Mouse (Mus musculus): Measurements from ENCODE around the gene Focad. TPM values are rescaled to one million over a fixed set of nuclear protein-coding genes. Genes with fewer than 3 reads are reported as not detected.

The Focad gene
- total RNA-seq, 1 experiment: 14.7 TPM

DNA sequence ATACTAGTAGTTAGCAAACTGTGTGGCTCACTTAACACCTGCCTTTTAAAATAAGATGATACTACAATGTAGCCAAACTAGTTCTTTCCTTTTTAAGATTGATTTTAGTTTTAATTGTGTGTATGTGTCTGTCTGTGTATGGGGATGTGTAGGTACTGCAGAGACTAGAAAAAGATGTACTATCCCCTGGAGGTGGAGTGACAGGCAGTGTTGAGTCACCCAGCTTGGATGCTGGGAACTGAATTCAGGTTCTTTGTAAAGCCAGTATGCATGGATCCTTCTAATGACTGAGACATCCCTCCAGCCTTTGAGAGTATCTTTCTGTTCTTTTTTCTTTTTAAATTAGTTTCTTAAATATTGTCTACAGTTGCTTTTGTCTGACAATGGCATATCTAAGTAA lies 23.5 kb downstream of the Focad start:
- TF ChIP-seq HCFC1 (IDR thresholded peaks at IDR 0.05; ENCODE audit: borderline replicate concordance, insufficient read depth, low read length) (no peak), MAFK (IDR thresholded peaks at IDR 0.05; ENCODE audit: insufficient read depth, low read depth, low read length) (no peak), ZNF384 (IDR thresholded peaks at IDR 0.05; ENCODE audit: low read depth, low read length) (no peak)
- no peak for DNase-seq (ENCODE audit: low read depth, low spot score)
- Histone ChIP-seq H3K4me3 (ENCODE audit: insufficient read depth in 1 of 2, low read depth in 1 of 2, low read length in 2 of 2, poor library complexity in 1 of 2, severe bottlenecking in 1 of 2) (no peak overlapping the region), H3K36me3 (ENCODE audit: control insufficient read depth, insufficient read depth, low read length, poor library complexity, severe bottlenecking) (no peaks in the 10 kb centered on the region), H3K9me3 (ENCODE audit: control insufficient read depth, insufficient read depth, low read depth, low read length) (no peaks in the 10 kb centered on the region), H3K9ac (ENCODE audit: insufficient read depth, low read depth, low read length, poor library complexity, severe bottlenecking) (no peak overlapping the region), H3K4me1 (ENCODE audit: control insufficient read depth in 2 of 2, insufficient read depth in 2 of 2, low read length in 2 of 2, poor library complexity in 1 of 2) (no peaks in the 10 kb centered on the region), H3K27ac (ENCODE audit: insufficient read depth, low read depth, low read length, poor library complexity, severe bottlenecking) (no peak overlapping the region)
- in situ Hi-C loops (cut with MboI; ENCODE audit: low sequenced_read_pairs in 2 of 2, unreplicated experiment in 2 of 2): no loop called here

DNA sequence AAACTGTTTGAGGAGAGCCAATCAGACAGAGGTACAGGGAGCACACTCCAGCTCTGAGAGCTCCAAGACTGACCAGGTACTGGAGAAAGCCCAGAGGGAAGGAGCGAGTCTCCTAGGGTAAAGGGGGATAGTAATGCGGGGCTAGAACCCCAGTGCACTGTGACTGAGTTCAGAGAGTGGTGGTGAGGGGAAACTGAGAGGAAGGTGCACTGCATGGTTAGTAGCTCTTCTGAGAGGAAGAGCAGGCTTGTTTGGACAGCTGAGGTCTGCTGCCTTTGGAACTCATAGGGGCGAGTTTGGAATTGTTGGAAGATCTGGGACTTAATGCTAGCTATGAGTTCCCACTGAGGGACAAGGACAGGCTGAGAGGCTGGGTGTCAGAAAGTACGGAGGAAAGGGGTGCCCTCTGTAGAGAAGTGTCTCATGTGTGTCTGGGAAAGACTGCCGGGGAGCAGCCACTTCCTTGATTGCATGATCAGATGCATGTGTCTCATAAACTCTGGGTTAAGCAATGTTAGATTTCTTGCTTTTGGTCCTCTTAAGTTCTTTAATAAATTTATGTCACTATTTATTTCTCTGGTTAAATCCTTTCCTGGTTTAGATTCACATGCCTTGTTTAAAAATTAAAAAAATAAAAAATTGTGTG lies 24.4 kb downstream of the Focad start:
- in situ Hi-C loops (cut with MboI; ENCODE audit: low sequenced_read_pairs in 2 of 2, unreplicated experiment in 2 of 2): no loop called here
- Histone ChIP-seq H3K9me3 (ENCODE audit: control insufficient read depth, insufficient read depth, low read depth, low read length) (no peaks in the 10 kb centered on the region), H3K9ac (ENCODE audit: insufficient read depth, low read depth, low read length, poor library complexity, severe bottlenecking) (no peak overlapping the region), H3K27ac (ENCODE audit: insufficient read depth, low read depth, low read length, poor library complexity, severe bottlenecking) (no peak overlapping the region), H3K4me1 (ENCODE audit: control insufficient read depth in 2 of 2, insufficient read depth in 2 of 2, low read length in 2 of 2, poor library complexity in 1 of 2) (no peaks in the 10 kb centered on the region), H3K4me3 (ENCODE audit: insufficient read depth in 1 of 2, low read depth in 1 of 2, low read length in 2 of 2, poor library complexity in 1 of 2, severe bottlenecking in 1 of 2) (no peak overlapping the region), H3K36me3 (ENCODE audit: control insufficient read depth, insufficient read depth, low read length, poor library complexity, severe bottlenecking) (no peaks in the 10 kb centered on the region)
- DNase-seq (ENCODE audit: low read depth, low spot score): no peak
- TF ChIP-seq CHD2 (IDR thresholded peaks at IDR 0.05; ENCODE audit: low read depth, low read length) (no peak), MAFK (IDR thresholded peaks at IDR 0.05; ENCODE audit: insufficient read depth, low read depth, low read length) (no peak), HCFC1 (IDR thresholded peaks at IDR 0.05; ENCODE audit: borderline replicate concordance, insufficient read depth, low read length) (no peak), ZNF384 (IDR thresholded peaks at IDR 0.05; ENCODE audit: low read depth, low read length) (no peak), ZC3H11A (IDR thresholded peaks at IDR 0.05; ENCODE audit: borderline replicate concordance, low read depth, low read length) (no peak)

- Histone ChIP-seq H3K4me3 (ENCODE audit: insufficient read depth in 1 of 2, low read depth in 1 of 2, low read length in 2 of 2, poor library complexity in 1 of 2, severe bottlenecking in 1 of 2) (no peak overlapping the region), H3K9me3 (ENCODE audit: control insufficient read depth, insufficient read depth, low read depth, low read length) (no peaks in the 10 kb centered on the region), H3K9ac (ENCODE audit: insufficient read depth, low read depth, low read length, poor library complexity, severe bottlenecking) (no peak overlapping the region), H3K36me3 (ENCODE audit: control insufficient read depth, insufficient read depth, low read length, poor library complexity, severe bottlenecking) (no peaks in the 10 kb centered on the region), H3K27ac (ENCODE audit: insufficient read depth, low read depth, low read length, poor library complexity, severe bottlenecking) (no peak overlapping the region), H3K4me1 (ENCODE audit: control insufficient read depth in 2 of 2, insufficient read depth in 2 of 2, low read length in 2 of 2, poor library complexity in 1 of 2) (no peaks in the 10 kb centered on the region)
- TF ChIP-seq ZNF384 (IDR thresholded peaks at IDR 0.05; ENCODE audit: low read depth, low read length): no peak
- no peak for TF ChIP-seq ZC3H11A (IDR thresholded peaks at IDR 0.05; ENCODE audit: borderline replicate concordance, low read depth, low read length)
- no peak for TF ChIP-seq MAFK (IDR thresholded peaks at IDR 0.05; ENCODE audit: insufficient read depth, low read depth, low read length)
- no peak for TF ChIP-seq CHD2 (IDR thresholded peaks at IDR 0.05; ENCODE audit: low read depth, low read length)
- TF ChIP-seq HCFC1 (IDR thresholded peaks at IDR 0.05; ENCODE audit: borderline replicate concordance, insufficient read depth, low read length): no peak
- in situ Hi-C loops (cut with MboI; ENCODE audit: low sequenced_read_pairs in 2 of 2, unreplicated experiment in 2 of 2): no loop called here
- DNase-seq (ENCODE audit: low read depth, low spot score): no peak
Observed at GRCm38 (mm10) chr4:88120091-88120490, 25.7 kb downstream of the Focad start.

GRCm38 (mm10) chr4:88122472-88122871 lies 28.0 kb downstream of the Focad start:
- H3K27ac ChIP-seq (ENCODE audit: insufficient read depth, low read depth, low read length, poor library complexity, severe bottlenecking): no peak overlapping the region
- no peak for DNase-seq (ENCODE audit: low read depth, low spot score)
- in situ Hi-C loops (cut with MboI; ENCODE audit: low sequenced_read_pairs in 2 of 2, unreplicated experiment in 2 of 2): no loop called here
- no peaks in the 10 kb centered on the region for H3K4me1 ChIP-seq (ENCODE audit: control insufficient read depth in 2 of 2, insufficient read depth in 2 of 2, low read length in 2 of 2, poor library complexity in 1 of 2)
- no peaks in the 10 kb centered on the region for H3K9me3 ChIP-seq (ENCODE audit: control insufficient read depth, insufficient read depth, low read depth, low read length)
- H3K9ac ChIP-seq (ENCODE audit: insufficient read depth, low read depth, low read length, poor library complexity, severe bottlenecking): no peak overlapping the region
- TF ChIP-seq CHD2 (IDR thresholded peaks at IDR 0.05; ENCODE audit: low read depth, low read length) (no peak), HCFC1 (IDR thresholded peaks at IDR 0.05; ENCODE audit: borderline replicate concordance, insufficient read depth, low read length) (no peak), ZC3H11A (IDR thresholded peaks at IDR 0.05; ENCODE audit: borderline replicate concordance, low read depth, low read length) (no peak), ZNF384 (IDR thresholded peaks at IDR 0.05; ENCODE audit: low read depth, low read length) (no peak), MAFK (IDR thresholded peaks at IDR 0.05; ENCODE audit: insufficient read depth, low read depth, low read length) (no peak)
- no peaks in the 10 kb centered on the region for H3K36me3 ChIP-seq (ENCODE audit: control insufficient read depth, insufficient read depth, low read length, poor library complexity, severe bottlenecking)
- no peak overlapping the region for H3K4me3 ChIP-seq (ENCODE audit: insufficient read depth in 1 of 2, low read depth in 1 of 2, low read length in 2 of 2, poor library complexity in 1 of 2, severe bottlenecking in 1 of 2)

GRCm38 (mm10) chr4:88135936-88136335 lies 41.5 kb downstream of the Focad start:
- TF ChIP-seq HCFC1 (IDR thresholded peaks at IDR 0.05; ENCODE audit: borderline replicate concordance, insufficient read depth, low read length): no peak
- Histone ChIP-seq H3K9ac (ENCODE audit: insufficient read depth, low read depth, low read length, poor library complexity, severe bottlenecking) (no peak overlapping the region), H3K36me3 (ENCODE audit: control insufficient read depth, insufficient read depth, low read length, poor library complexity, severe bottlenecking) (no peaks in the 10 kb centered on the region), H3K4me1 (ENCODE audit: control insufficient read depth in 2 of 2, insufficient read depth in 2 of 2, low read length in 2 of 2, poor library complexity in 1 of 2) (no peaks in the 10 kb centered on the region), H3K27ac (ENCODE audit: insufficient read depth, low read depth, low read length, poor library complexity, severe bottlenecking) (no peak overlapping the region), H3K9me3 (ENCODE audit: control insufficient read depth, insufficient read depth, low read depth, low read length) (no peaks in the 10 kb centered on the region), H3K4me3 (ENCODE audit: insufficient read depth in 1 of 2, low read depth in 1 of 2, low read length in 2 of 2, poor library complexity in 1 of 2, severe bottlenecking in 1 of 2) (no peak overlapping the region)
- DNase-seq (ENCODE audit: low read depth, low spot score): no peak
- in situ Hi-C loops (cut with MboI; ENCODE audit: low sequenced_read_pairs in 2 of 2, unreplicated experiment in 2 of 2): no loop called here
